Mouse (Mus musculus) urinary bladder, postnatal 25 days (tissue): ENCODE results near the gene Cep63.

Source experiments
- DNase-seq: peaks from one replicate; pipeline ENCODE4 v3.0.0; 2022; ENCODE audit warnings: low spot score

The Cep63 gene

GRCm38 (mm10) chr9:102558463-102558862 lies 67.9 kb downstream of the Cep63 start:
- no peak for DNase-seq

- DNase-seq, result no peak
Measured at GRCm38 (mm10) chr9:102553781-102554180, 72.6 kb downstream of the Cep63 start.

- DNase-seq, result no peak
Measured at GRCm38 (mm10) chr9:102551771-102552170, 74.6 kb downstream of the Cep63 start.

- no peak for DNase-seq
Measured at GRCm38 (mm10) chr9:102549211-102549610, 77.1 kb downstream of the Cep63 start.

- no peak for DNase-seq
Measured at GRCm38 (mm10) chr9:102547028-102547354, 79.3 kb downstream of the Cep63 start.

- DNase-seq, result no peak
Measured at GRCm38 (mm10) chr9:102546256-102547027, 79.9 kb downstream of the Cep63 start.

- DNase-seq, result no peak
Measured at GRCm38 (mm10) chr9:102545406-102546255, 80.7 kb downstream of the Cep63 start.

- DNase-seq, result peak; percentile 85
Measured at GRCm38 (mm10) chr9:102544773-102545366, 81.5 kb downstream of the Cep63 start.

GRCm38 (mm10) chr9:102544116-102544772 lies 82.1 kb downstream of the Cep63 start:
- DNase-seq, result no peak

GRCm38 (mm10) chr9:102543761-102544115 lies 82.6 kb downstream of the Cep63 start:
- DNase-seq, result no peak

GRCm38 (mm10) chr9:102542540-102542939 lies 83.8 kb downstream of the Cep63 start:
- DNase-seq, result no peak

- no peak for DNase-seq
Measured at GRCm38 (mm10) chr9:102541666-102542065, 84.7 kb downstream of the Cep63 start.

- DNase-seq, result no peak
Measured at GRCm38 (mm10) chr9:102539699-102540098, 86.6 kb downstream of the Cep63 start.

- DNase-seq, result no peak
Measured at GRCm38 (mm10) chr9:102536968-102537367, 89.4 kb downstream of the Cep63 start.
